Mouse (Mus musculus) heart, embryonic 13.5 days (tissue): ENCODE results near the gene Qdpr. TPM values are rescaled to one million over a fixed set of nuclear protein-coding genes. Genes with fewer than 3 reads are reported as not detected.

Source experiments
- polyA plus RNA-seq: library from polyadenylated mRNA; unstranded; fragments of >200 nt; fragmentation: Nextera tagmentation; extraction: Ambion mirVana; gene quantifications from 2 replicates; pipeline ENCODE4 v1.2.1, GENCODE M21; 2015

Gene Qdpr
- polyA plus RNA-seq, 1 experiment from 2014 or later: 87.2 TPM

Other genes with a start within 250 kb of the Qdpr start
- gene Clrn2, start 3.5 kb upstream of the Qdpr start, polyA plus RNA-seq: not detected in 2 replicates
- gene Lap3, start 43.1 kb upstream of the Qdpr start, polyA plus RNA-seq: 64.0 and 66.6 TPM in 2 replicates
- gene Med28, start 70.0 kb upstream of the Qdpr start, polyA plus RNA-seq: 172 and 189 TPM in 2 replicates
- gene Fam184b, start 189.4 kb upstream of the Qdpr start, polyA plus RNA-seq: 0.23 and 0.33 TPM in 2 replicates
- gene Ncapg, start 219.7 kb upstream of the Qdpr start, polyA plus RNA-seq: 28.3 and 29.7 TPM in 2 replicates